Mouse (Mus musculus): ENCODE measurements around the gene Vta1. TPM values are rescaled to one million over a fixed set of nuclear protein-coding genes. Genes with fewer than 3 reads are reported as not detected.

Vta1 gene
- polyA plus RNA-seq, 1 experiment: 113 TPM

DNA sequence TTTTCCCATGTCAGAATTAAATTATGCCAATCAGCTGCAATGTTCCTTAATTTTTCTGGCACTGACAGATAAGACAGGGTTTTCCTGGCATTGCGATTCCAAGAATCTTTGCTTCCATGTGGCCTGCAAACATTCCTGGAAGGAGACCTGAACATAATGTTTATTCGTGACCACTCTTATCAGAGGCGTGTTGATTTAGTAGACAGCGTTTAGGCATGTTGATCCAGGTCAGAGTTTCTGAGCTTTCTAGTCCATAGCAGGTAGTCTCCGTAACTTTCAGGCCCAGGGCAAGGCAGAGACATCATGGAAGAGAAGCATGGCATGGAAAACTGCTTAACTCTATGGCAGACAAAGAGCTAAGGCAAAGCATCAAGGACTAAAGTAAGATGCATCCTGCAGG, 97.8 kb downstream of the Vta1 start:
- Histone ChIP-seq H3K27me3 (ENCODE audit: control insufficient read depth, insufficient read depth, low read length, poor library complexity, severe bottlenecking) (no peaks in the 10 kb centered on the region), H3K36me3 (ENCODE audit: control insufficient read depth, insufficient read depth, low read length, poor library complexity, severe bottlenecking) (no peaks in the 10 kb centered on the region), H3K9me3 (replicated peaks; ENCODE audit: control insufficient read depth, insufficient read depth, low read length, poor library complexity, severe bottlenecking) (peaks cover 10% of the 10 kb centered on the region), H3K9ac (ENCODE audit: low read depth, poor library complexity, severe bottlenecking) (no peak overlapping the region), H3K4me3 (ENCODE audit: low read depth, low read length) (no peak overlapping the region), H3K4me1 (ENCODE audit: control insufficient read depth, insufficient read depth, low read length) (no peaks in the 10 kb centered on the region), H3K27ac (ENCODE audit: insufficient read depth, low read length) (no peak overlapping the region)
- TF ChIP-seq EP300 (IDR thresholded peaks at IDR 0.05; ENCODE audit: insufficient read depth, low read depth, low read length) (no peak), CTCF (IDR thresholded peaks at IDR 0.05; ENCODE audit: low read depth, low read length) (no peak), POLR2A (IDR thresholded peaks at IDR 0.05; ENCODE audit: insufficient read depth, low read length) (no peak)

Other genes with a start within 250 kb of the Vta1 start
- 1.4 and 1.8 TPM in 2 replicates for gene Adgrg6, start 159.9 kb downstream of the Vta1 start, polyA plus RNA-seq (2011; ENCODE audit: insufficient read depth, insufficient read length, low read depth, missing spikeins)
- 0.90 and 2.4 TPM in 2 replicates for gene Nmbr, start within 50 bp of the Vta1 start, polyA plus RNA-seq (2011; ENCODE audit: insufficient read depth, insufficient read length, low read depth, missing spikeins)
- gene Gje1, start 12.7 kb upstream of the Vta1 start, polyA plus RNA-seq (2011; ENCODE audit: insufficient read depth, insufficient read length, low read depth, missing spikeins): not detected in 2 replicates

Data from ES-Bruce4 (cell line).